Mouse (Mus musculus): ENCODE data around the gene Ptbp1. TPM values are rescaled to one million over a fixed set of nuclear protein-coding genes. Genes with fewer than 3 reads are reported as not detected.
"Not testable (repeated sequence)": the region's sequence is repeated elsewhere in the genome, so short reads cannot be mapped to it uniquely, and the experiment has no call there.

The Ptbp1 gene
- polyA plus RNA-seq, 1 experiment from 2014 or later = 59.1 TPM

DNA sequence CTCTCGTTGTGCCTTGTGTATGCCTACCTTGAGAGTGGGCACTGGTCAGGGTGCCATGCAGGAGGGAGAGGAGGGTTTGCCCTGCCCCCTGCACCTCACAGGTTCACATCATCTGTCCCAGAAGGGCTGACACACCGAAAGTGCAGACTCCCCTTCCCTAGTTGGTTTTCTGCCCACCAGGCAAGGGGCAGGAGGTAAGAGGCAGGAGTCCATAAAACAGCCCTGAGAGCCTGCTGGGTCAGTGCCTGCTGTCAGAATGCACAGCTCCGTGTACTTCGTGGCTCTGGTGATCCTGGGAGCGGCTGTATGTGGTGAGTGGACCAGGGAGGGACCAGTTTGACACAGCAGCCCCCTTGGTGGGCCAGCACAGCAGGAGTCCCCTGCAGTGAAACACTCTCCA is 36.4 kb downstream of the Ptbp1 start, which contains the start of gene Cfd:
Gene Cfd (plus strand): TSS at position 184 of the 400 bp plus-strand sequence.
- TF ChIP-seq CTCF (IDR thresholded peaks at IDR 0.05; ENCODE audit: low read depth) (no peak), EP300 (IDR thresholded peaks at IDR 0.05; ENCODE audit: low read depth) (no peak)
- DNase-seq (no peak), ATAC-seq (no peak)
- H3K27ac ChIP-seq (ENCODE audit: low read depth) = no peak within 1 kb of the TSS
- no peaks in the 10 kb centered on the region; the same call in 1 of the 2 replicates for H3K4me1 ChIP-seq (ENCODE audit: insufficient read depth)
- no peak within 1 kb of the TSS for H3K9ac ChIP-seq (replicated peaks)
- H3K27me3 ChIP-seq (ENCODE audit: insufficient read depth, low read length) = no peaks in the 10 kb centered on the region
- H3K9me3 ChIP-seq (ENCODE audit: low read length) = no peaks in the 10 kb centered on the region
- no peak within 1 kb of the TSS for H3K4me3 ChIP-seq (ENCODE audit: low read depth, low read length)
- peaks cover 5% of the 10 kb centered on the region; the same call in 1 of the 2 replicates for H3K36me3 ChIP-seq (replicated peaks; ENCODE audit: insufficient read depth, low read length)
- WGBS (ENCODE audit: insufficient replicate concordance) = 47% methylated on average over 5 of the region's 5 CpGs
- no peak within 1 kb of the TSS for H3K4me2 ChIP-seq (ENCODE audit: low read depth, low read length)

DNA sequence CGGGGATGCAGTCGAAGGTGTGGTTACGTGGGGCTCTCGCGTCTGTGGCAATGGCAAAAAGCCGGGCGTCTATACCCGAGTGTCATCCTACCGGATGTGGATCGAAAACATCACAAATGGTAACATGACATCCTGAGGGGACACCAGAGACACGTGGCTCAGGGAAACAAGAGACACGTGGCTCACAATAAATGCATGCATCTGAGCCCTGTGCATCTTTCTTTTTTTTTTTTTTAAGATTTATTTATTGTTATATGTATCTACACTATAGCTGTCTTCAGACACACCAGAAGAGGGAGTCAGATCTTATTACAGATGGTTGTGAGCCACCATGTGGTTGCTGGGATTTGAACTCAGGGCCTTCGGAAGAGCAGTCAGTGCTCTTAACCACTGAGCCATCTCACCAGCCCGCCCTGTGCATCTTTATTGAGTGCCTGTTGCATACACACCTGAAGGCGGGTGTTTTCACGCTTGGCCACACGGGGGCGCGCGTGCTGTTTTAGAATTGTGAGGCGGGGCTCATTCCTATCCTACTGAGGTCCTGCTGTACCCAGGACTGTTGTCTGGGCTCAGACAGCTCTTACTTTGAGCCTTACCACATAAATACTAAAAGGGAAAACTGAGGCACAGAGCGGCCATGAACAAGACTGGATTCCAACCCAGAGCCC is 38.4 kb downstream of the Ptbp1 start:
- not testable (repeated sequence) for H3K4me1 ChIP-seq (ENCODE audit: insufficient read depth); H3K9me3 ChIP-seq (ENCODE audit: low read length); H3K4me3 ChIP-seq (ENCODE audit: low read depth, low read length); H3K4me2 ChIP-seq (ENCODE audit: low read depth, low read length); H3K27ac ChIP-seq (ENCODE audit: low read depth); H3K27me3 ChIP-seq (ENCODE audit: insufficient read depth, low read length); H3K9ac ChIP-seq (replicated peaks)
- WGBS (ENCODE audit: insufficient replicate concordance) = 41% methylated on average over 22 of the region's 22 CpGs
- peaks cover 11% of the 10 kb centered on the region; the same call in 1 of the 2 replicates for H3K36me3 ChIP-seq (replicated peaks; ENCODE audit: insufficient read depth, low read length)
- ATAC-seq (peak; percentile 35; the same call in 1 of the 2 replicates), DNase-seq (peak; percentile 89)
- peak; percentile 91 for TF ChIP-seq CTCF (IDR thresholded peaks at IDR 0.05; ENCODE audit: low read depth)

- H3K36me3 ChIP-seq (replicated peaks; ENCODE audit: insufficient read depth, low read length) = peaks cover 19% of the 10 kb centered on the region; the same call in 1 of the 2 replicates
- no peaks in the 10 kb centered on the region for H3K9me3 ChIP-seq (ENCODE audit: low read length)
- TF ChIP-seq EP300 (IDR thresholded peaks at IDR 0.05; ENCODE audit: low read depth) = no peak
- no peak for TF ChIP-seq CTCF (IDR thresholded peaks at IDR 0.05; ENCODE audit: low read depth)
- 0 out of 2 replicates have a peak, but pooled peaks cover 8% of the 10 kb centered on the region for H3K4me1 ChIP-seq (ENCODE audit: insufficient read depth)
- WGBS (ENCODE audit: insufficient replicate concordance) = 88% methylated on average over 16 of the region's 16 CpGs
- H3K27me3 ChIP-seq (ENCODE audit: insufficient read depth, low read length) = no peaks in the 10 kb centered on the region
- no peak overlapping the region for H3K9ac ChIP-seq (replicated peaks)
- H3K4me3 ChIP-seq (ENCODE audit: low read depth, low read length) = no peak overlapping the region
- no peak for DNase-seq
- H3K4me2 ChIP-seq (ENCODE audit: low read depth, low read length) = no peak overlapping the region
- H3K27ac ChIP-seq (ENCODE audit: low read depth) = no peak overlapping the region
- no peak for ATAC-seq
These were observed 42.1 kb downstream of the Ptbp1 start for GRCm38 (mm10) chr10:79896306-79896705.

GRCm38 (mm10) chr10:79896814-79897213 is 42.6 kb downstream of the Ptbp1 start:
- no peaks in the 10 kb centered on the region for H3K9me3 ChIP-seq (ENCODE audit: low read length)
- no peak overlapping the region for H3K9ac ChIP-seq (replicated peaks)
- ATAC-seq = no peak; the same call in 1 of the 2 replicates
- 0 out of 2 replicates have a peak, but pooled peaks cover 8% of the 10 kb centered on the region for H3K4me1 ChIP-seq (ENCODE audit: insufficient read depth)
- H3K27ac ChIP-seq (ENCODE audit: low read depth) = peak overlapping the region; percentile 68
- H3K4me3 ChIP-seq (ENCODE audit: low read depth, low read length) = no peak overlapping the region
- 78% methylated on average over 13 of the region's 13 CpGs for WGBS (ENCODE audit: insufficient replicate concordance)
- H3K4me2 ChIP-seq (ENCODE audit: low read depth, low read length) = no peak overlapping the region
- no peak for TF ChIP-seq CTCF (IDR thresholded peaks at IDR 0.05; ENCODE audit: low read depth)
- TF ChIP-seq EP300 (IDR thresholded peaks at IDR 0.05; ENCODE audit: low read depth) = no peak
- DNase-seq = no peak
- no peaks in the 10 kb centered on the region for H3K27me3 ChIP-seq (ENCODE audit: insufficient read depth, low read length)
- H3K36me3 ChIP-seq (replicated peaks; ENCODE audit: insufficient read depth, low read length) = peaks cover 19% of the 10 kb centered on the region; the same call in 1 of the 2 replicates

DNA sequence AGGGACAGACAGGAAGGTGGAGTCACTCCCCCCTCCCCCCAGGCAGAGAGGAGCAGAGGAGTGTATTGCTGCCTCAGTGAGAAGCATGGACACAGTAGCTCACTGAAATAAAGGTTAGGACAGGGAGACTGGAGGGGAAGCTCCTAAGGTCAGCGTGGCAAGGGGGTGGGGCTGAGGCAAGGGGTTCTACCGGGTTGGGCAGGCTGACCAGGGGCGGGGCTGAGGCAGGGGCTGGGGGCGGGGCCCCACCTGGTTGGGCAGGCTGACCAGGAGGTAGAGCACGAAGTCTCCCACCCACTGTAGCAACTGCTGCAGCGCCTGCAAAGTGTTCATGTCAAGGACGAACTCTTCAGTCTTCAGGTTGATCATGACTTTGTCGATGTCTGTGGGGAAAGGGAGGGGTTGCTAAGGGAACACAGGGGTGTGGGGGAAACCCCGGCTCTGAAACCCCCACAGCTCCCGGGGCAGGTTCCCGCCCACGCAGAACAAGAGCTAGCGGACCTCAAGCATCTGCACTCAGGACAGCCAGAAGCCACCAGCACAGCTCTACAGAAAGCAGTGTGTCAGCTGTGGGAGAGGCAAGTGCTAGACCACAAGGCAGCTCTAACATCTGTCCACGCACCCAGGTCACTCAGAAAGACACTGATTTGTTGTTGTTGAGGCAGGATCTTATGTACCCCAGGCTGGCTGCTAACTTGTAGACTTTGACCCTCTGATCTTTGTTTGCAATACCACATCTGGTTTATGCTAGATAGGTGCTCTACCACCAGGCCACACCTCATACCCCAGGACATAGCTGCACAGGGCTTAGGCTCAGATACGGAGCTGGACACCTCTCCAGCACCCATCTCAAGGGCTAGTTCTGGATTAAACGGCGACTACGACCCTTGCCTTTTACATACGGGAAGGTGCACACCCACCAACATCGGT is 43.4 kb downstream of the Ptbp1 start:
- ATAC-seq = peak; percentile 92
- WGBS (ENCODE audit: insufficient replicate concordance) = 59% methylated on average over 19 of the region's 20 CpGs
- peak; percentile 84 for DNase-seq
- no peaks in the 10 kb centered on the region for H3K9me3 ChIP-seq (ENCODE audit: low read length)
- TF ChIP-seq CTCF (IDR thresholded peaks at IDR 0.05; ENCODE audit: low read depth) (no peak), EP300 (IDR thresholded peaks at IDR 0.05; ENCODE audit: low read depth) (no peak)
- H3K9ac ChIP-seq (replicated peaks) = no peak overlapping the region
- H3K4me2 ChIP-seq (ENCODE audit: low read depth, low read length) = peak overlapping the region; percentile 60
- H3K36me3 ChIP-seq (replicated peaks; ENCODE audit: insufficient read depth, low read length) = peaks cover 19% of the 10 kb centered on the region; the same call in 1 of the 2 replicates
- 0 out of 2 replicates have a peak, but pooled peaks cover 8% of the 10 kb centered on the region for H3K4me1 ChIP-seq (ENCODE audit: insufficient read depth)
- H3K27ac ChIP-seq (ENCODE audit: low read depth) = peak overlapping the region; percentile 68
- H3K27me3 ChIP-seq (ENCODE audit: insufficient read depth, low read length) = no peaks in the 10 kb centered on the region
- H3K4me3 ChIP-seq (ENCODE audit: low read depth, low read length) = peak overlapping the region; percentile 21; the same call in 1 of the 2 replicates

- H3K27ac ChIP-seq (ENCODE audit: low read depth) = no peak overlapping the region
- H3K9me3 ChIP-seq (ENCODE audit: low read length) = no peaks in the 10 kb centered on the region
- ATAC-seq = no peak
- no peak for DNase-seq
- no peaks in the 10 kb centered on the region for H3K27me3 ChIP-seq (ENCODE audit: insufficient read depth, low read length)
- H3K4me1 ChIP-seq (ENCODE audit: insufficient read depth) = 0 out of 2 replicates have a peak, but pooled peaks cover 8% of the 10 kb centered on the region
- H3K4me2 ChIP-seq (ENCODE audit: low read depth, low read length) = no peak overlapping the region
- H3K9ac ChIP-seq (replicated peaks) = no peak overlapping the region
- 70% methylated on average over 2 of the region's 2 CpGs for WGBS (ENCODE audit: insufficient replicate concordance)
- H3K36me3 ChIP-seq (replicated peaks; ENCODE audit: insufficient read depth, low read length) = peaks cover 27% of the 10 kb centered on the region; the same call in 1 of the 2 replicates
- no peak overlapping the region for H3K4me3 ChIP-seq (ENCODE audit: low read depth, low read length)
- TF ChIP-seq EP300 (IDR thresholded peaks at IDR 0.05; ENCODE audit: low read depth) (no peak), CTCF (IDR thresholded peaks at IDR 0.05; ENCODE audit: low read depth) (peak; percentile 41; the same call in 1 of the 2 replicates)
These were observed 46.8 kb downstream of the Ptbp1 start for GRCm38 (mm10) chr10:79900951-79901410.
